Mouse (Mus musculus) adipocyte (in vitro differentiated cells): ENCODE results near the gene Rab1a.
A peak's percentile ranks its signal among the peaks of the same experiment; 100 is the strongest.
"Not testable (repeated sequence)": the region's sequence is repeated elsewhere in the genome, so short reads cannot be mapped to it uniquely, and the experiment has no call there.

Source experiments
- DNase-seq: peaks from one replicate; pipeline ENCODE4 v3.0.0-alpha.2; 2016; ENCODE audit warnings: low spot score

Rab1a gene

GRCm38 (mm10) chr11:20217227-20217626 is 16.0 kb downstream of the Rab1a start:
- DNase-seq, result no peak

GRCm38 (mm10) chr11:20221671-20222070 is 20.4 kb downstream of the Rab1a start:
- not testable (repeated sequence) for DNase-seq

GRCm38 (mm10) chr11:20224196-20224595 is 23.0 kb downstream of the Rab1a start:
- no peak for DNase-seq

- DNase-seq, result no peak
Measured at GRCm38 (mm10) chr11:20225938-20226337, 24.7 kb downstream of the Rab1a start.

GRCm38 (mm10) chr11:20228666-20229065 is 27.4 kb downstream of the Rab1a start:
- DNase-seq, result no peak

GRCm38 (mm10) chr11:20229311-20229710 is 28.1 kb downstream of the Rab1a start:
- DNase-seq, result no peak

- DNase-seq, result no peak
Measured at GRCm38 (mm10) chr11:20230286-20230685, 29.1 kb downstream of the Rab1a start.

GRCm38 (mm10) chr11:20231128-20231878 is 30.1 kb downstream of the Rab1a start:
- no peak for DNase-seq

GRCm38 (mm10) chr11:20232016-20232755 is 31.0 kb downstream of the Rab1a start:
- DNase-seq, result no peak

- no peak for DNase-seq
Measured at GRCm38 (mm10) chr11:20234233-20234632, 33.0 kb downstream of the Rab1a start.

- peak; percentile 40 for DNase-seq
Measured at GRCm38 (mm10) chr11:20237018-20237417, 35.8 kb downstream of the Rab1a start.

GRCm38 (mm10) chr11:20237976-20238375 is 36.7 kb downstream of the Rab1a start:
- no peak for DNase-seq

GRCm38 (mm10) chr11:20239279-20239861 is 38.1 kb downstream of the Rab1a start:
- no peak for DNase-seq

- no peak for DNase-seq
Measured at GRCm38 (mm10) chr11:20240331-20240730, 39.1 kb downstream of the Rab1a start.

GRCm38 (mm10) chr11:20241311-20241710 is 40.1 kb downstream of the Rab1a start:
- no peak for DNase-seq

GRCm38 (mm10) chr11:20242366-20243056 is 41.3 kb downstream of the Rab1a start:
- DNase-seq, result no peak

- no peak for DNase-seq
Measured at GRCm38 (mm10) chr11:20243214-20243913, 42.1 kb downstream of the Rab1a start.

GRCm38 (mm10) chr11:20244336-20245290 is 43.4 kb downstream of the Rab1a start:
- no peak for DNase-seq

- no peak for DNase-seq
Measured at GRCm38 (mm10) chr11:20245316-20245715, 44.1 kb downstream of the Rab1a start.

GRCm38 (mm10) chr11:20246616-20247015 is 45.4 kb downstream of the Rab1a start:
- DNase-seq, result no peak
